Mouse (Mus musculus): ENCODE measurements around the gene D930048N14Rik. TPM values are rescaled to one million over a fixed set of nuclear protein-coding genes. Genes with fewer than 3 reads are reported as not detected.
"Not testable (repeated sequence)": the region's sequence is repeated elsewhere in the genome, so short reads cannot be mapped to it uniquely, and the experiment has no call there.

Gene D930048N14Rik
- polyA plus RNA-seq, 1 experiment from 2014 or later = 2.6 TPM

- Histone ChIP-seq H3K27ac (no peak overlapping the region), H3K36me3 (peaks cover 20% of the 10 kb centered on the region), H3K4me3 (no peak overlapping the region), H3K27me3 (no peaks in the 10 kb centered on the region), H3K4me2 (no peak overlapping the region), H3K4me1 (peaks cover 16% of the 10 kb centered on the region), H3K9ac (0 out of 2 replicates have a peak overlapping the region, but pooled peaks have one; percentile 8), H3K9me3 (no peaks in the 10 kb centered on the region)
- 84% methylated on average over 6 of the region's 6 CpGs for WGBS
- ATAC-seq (ENCODE audit: insufficient number of reproducible peaks, insufficient read depth, low FRiP score, low TSS enrichment, low read depth) = no peak
These were observed 18.5 kb upstream of the D930048N14Rik start for GRCm38 (mm10) chr11:51632130-51632753.

- ATAC-seq (ENCODE audit: insufficient number of reproducible peaks, insufficient read depth, low FRiP score, low TSS enrichment, low read depth); H3K4me2 ChIP-seq; H3K27ac ChIP-seq; H3K27me3 ChIP-seq; H3K9me3 ChIP-seq; H3K4me3 ChIP-seq; H3K9ac ChIP-seq: not testable (repeated sequence)
- WGBS = 94% methylated on average over 7 of the region's 7 CpGs
- Histone ChIP-seq H3K4me1 (peaks cover 23% of the 10 kb centered on the region), H3K36me3 (peaks cover 11% of the 10 kb centered on the region; the same call in 1 of the 2 replicates)
These were observed 17.6 kb upstream of the D930048N14Rik start for GRCm38 (mm10) chr11:51633200-51633599.

GRCm38 (mm10) chr11:51633721-51634120 is 17.0 kb upstream of the D930048N14Rik start:
- H3K27me3 ChIP-seq = no peaks in the 10 kb centered on the region
- no peaks in the 10 kb centered on the region for H3K9me3 ChIP-seq
- no peak overlapping the region for H3K9ac ChIP-seq
- H3K4me1 ChIP-seq = peaks cover 24% of the 10 kb centered on the region
- H3K36me3 ChIP-seq = peaks cover 8% of the 10 kb centered on the region; the same call in 1 of the 2 replicates
- H3K4me2 ChIP-seq = no peak overlapping the region
- WGBS = 90% methylated on average over 3 of the region's 3 CpGs
- H3K27ac ChIP-seq = no peak overlapping the region
- ATAC-seq (ENCODE audit: insufficient number of reproducible peaks, insufficient read depth, low FRiP score, low TSS enrichment, low read depth) = no peak
- no peak overlapping the region for H3K4me3 ChIP-seq

- Histone ChIP-seq H3K4me3 (peak overlapping the region; percentile 80), H3K27me3 (no peaks in the 10 kb centered on the region), H3K9ac (peak overlapping the region; percentile 79), H3K4me1 (peaks cover 24% of the 10 kb centered on the region), H3K36me3 (no peaks in the 10 kb centered on the region), H3K9me3 (no peaks in the 10 kb centered on the region), H3K27ac (peak overlapping the region; percentile 85), H3K4me2 (peak overlapping the region; percentile 81)
- no peak for ATAC-seq (ENCODE audit: insufficient number of reproducible peaks, insufficient read depth, low FRiP score, low TSS enrichment, low read depth)
- WGBS = 18% methylated on average over 6 of the region's 6 CpGs
These were observed 15.6 kb upstream of the D930048N14Rik start for GRCm38 (mm10) chr11:51635127-51635524.

GRCm38 (mm10) chr11:51635525-51636322 is 15.0 kb upstream of the D930048N14Rik start, which contains the start of gene Rmnd5b:
Rmnd5b (minus strand) TSS chr11:51635896.
- Histone ChIP-seq H3K36me3 (no peaks in the 10 kb centered on the region), H3K9ac (peak within 1 kb of the TSS; percentile 79), H3K4me3 (peak within 1 kb of the TSS; percentile 80), H3K4me2 (peak within 1 kb of the TSS; percentile 81), H3K27me3 (no peaks in the 10 kb centered on the region), H3K4me1 (peaks cover 24% of the 10 kb centered on the region), H3K9me3 (no peaks in the 10 kb centered on the region), H3K27ac (peak within 1 kb of the TSS; percentile 85)
- ATAC-seq (ENCODE audit: insufficient number of reproducible peaks, insufficient read depth, low FRiP score, low TSS enrichment, low read depth) = peak; percentile 62
- under 1% methylated on average over 61 of the region's 61 CpGs for WGBS

GRCm38 (mm10) chr11:51636323-51636684 is 14.4 kb upstream of the D930048N14Rik start:
- ATAC-seq (ENCODE audit: insufficient number of reproducible peaks, insufficient read depth, low FRiP score, low TSS enrichment, low read depth) = no peak
- WGBS = 3% methylated on average over 6 of the region's 6 CpGs
- H3K4me2 ChIP-seq = peak overlapping the region; percentile 81
- H3K9me3 ChIP-seq = no peaks in the 10 kb centered on the region
- H3K4me1 ChIP-seq = peaks cover 24% of the 10 kb centered on the region
- H3K27me3 ChIP-seq = no peaks in the 10 kb centered on the region
- peak overlapping the region; percentile 80 for H3K4me3 ChIP-seq
- peak overlapping the region; percentile 85 for H3K27ac ChIP-seq
- H3K36me3 ChIP-seq = no peaks in the 10 kb centered on the region
- H3K9ac ChIP-seq = peak overlapping the region; percentile 79

GRCm38 (mm10) chr11:51637971-51638414 is 12.8 kb upstream of the D930048N14Rik start:
- no peak for ATAC-seq (ENCODE audit: insufficient number of reproducible peaks, insufficient read depth, low FRiP score, low TSS enrichment, low read depth)
- no peaks in the 10 kb centered on the region for H3K27me3 ChIP-seq
- no peaks in the 10 kb centered on the region for H3K9me3 ChIP-seq
- H3K4me1 ChIP-seq = peaks cover 24% of the 10 kb centered on the region
- peak overlapping the region; percentile 22 for H3K4me3 ChIP-seq
- peak overlapping the region; percentile 41; the same call in 1 of the 2 replicates for H3K9ac ChIP-seq
- peak overlapping the region; percentile 55; the same call in 1 of the 2 replicates for H3K27ac ChIP-seq
- 0 out of 2 replicates have a peak, but pooled peaks cover 5% of the 10 kb centered on the region for H3K36me3 ChIP-seq
- peak overlapping the region; percentile 48 for H3K4me2 ChIP-seq
- WGBS = 2% methylated on average over 17 of the region's 17 CpGs

GRCm38 (mm10) chr11:51638497-51638896 is 12.3 kb upstream of the D930048N14Rik start:
- Histone ChIP-seq H3K4me3 (no peak overlapping the region), H3K4me2 (peak overlapping the region; percentile 48), H3K9ac (0 out of 2 replicates have a peak overlapping the region, but pooled peaks have one; percentile 41), H3K27ac (0 out of 2 replicates have a peak overlapping the region, but pooled peaks have one; percentile 55), H3K4me1 (peaks cover 28% of the 10 kb centered on the region), H3K9me3 (no peaks in the 10 kb centered on the region), H3K27me3 (no peaks in the 10 kb centered on the region), H3K36me3 (peaks cover 10% of the 10 kb centered on the region; the same call in 1 of the 2 replicates)
- WGBS = 58% methylated on average over 5 of the region's 5 CpGs
- ATAC-seq (ENCODE audit: insufficient number of reproducible peaks, insufficient read depth, low FRiP score, low TSS enrichment, low read depth) = no peak

GRCm38 (mm10) chr11:51640748-51641147 is 10.0 kb upstream of the D930048N14Rik start:
- Histone ChIP-seq H3K9ac (no peak overlapping the region), H3K4me2 (no peak overlapping the region), H3K9me3 (no peaks in the 10 kb centered on the region), H3K4me3 (no peak overlapping the region), H3K4me1 (peaks cover 20% of the 10 kb centered on the region), H3K27ac (no peak overlapping the region), H3K27me3 (no peaks in the 10 kb centered on the region), H3K36me3 (peaks cover 32% of the 10 kb centered on the region)
- no peak for ATAC-seq (ENCODE audit: insufficient number of reproducible peaks, insufficient read depth, low FRiP score, low TSS enrichment, low read depth)
- WGBS = 81% methylated on average over 7 of the region's 7 CpGs

GRCm38 (mm10) chr11:51643202-51643601 is 7.6 kb upstream of the D930048N14Rik start:
- Histone ChIP-seq H3K9me3 (no peaks in the 10 kb centered on the region), H3K4me1 (peaks cover 17% of the 10 kb centered on the region), H3K4me3 (no peak overlapping the region), H3K27me3 (no peaks in the 10 kb centered on the region), H3K27ac (peak overlapping the region; percentile 60), H3K4me2 (0 out of 2 replicates have a peak overlapping the region, but pooled peaks have one; percentile 7), H3K9ac (peak overlapping the region; percentile 28), H3K36me3 (peaks cover 34% of the 10 kb centered on the region)
- 78% methylated on average over 9 of the region's 9 CpGs for WGBS
- ATAC-seq (ENCODE audit: insufficient number of reproducible peaks, insufficient read depth, low FRiP score, low TSS enrichment, low read depth) = no peak

- Histone ChIP-seq H3K36me3 (peaks cover 34% of the 10 kb centered on the region), H3K27ac (peak overlapping the region; percentile 60), H3K27me3 (no peaks in the 10 kb centered on the region), H3K9ac (peak overlapping the region; percentile 28), H3K9me3 (no peaks in the 10 kb centered on the region), H3K4me1 (peaks cover 21% of the 10 kb centered on the region), H3K4me3 (no peak overlapping the region), H3K4me2 (peak overlapping the region; percentile 7; the same call in 1 of the 2 replicates)
- no peak for ATAC-seq (ENCODE audit: insufficient number of reproducible peaks, insufficient read depth, low FRiP score, low TSS enrichment, low read depth)
- 50% methylated on average over 15 of the region's 15 CpGs for WGBS
These were observed 7.0 kb upstream of the D930048N14Rik start for GRCm38 (mm10) chr11:51643761-51644160.
